Mouse (Mus musculus) intestine, embryonic 15.5 days (tissue): Measurements from ENCODE around the gene Peg3. TPM values are rescaled to one million over a fixed set of nuclear protein-coding genes. Genes with fewer than 3 reads are reported as not detected.

Experiments used
- ATAC-seq: fragments of 200-750 bp; cut with Nextera tagmentation; 2 replicates; pipeline ENCODE4 v1.8.0; 2017; ENCODE audit warnings: moderate TSS enrichment, moderate library complexity
- H3K27ac ChIP-seq: fragments of 300-500 bp; sonication (generic); 2 replicates; pipeline ENCODE4 v1.5.1; 2015; ENCODE audit warnings: mild to moderate bottlenecking, inconsistent platforms
- H3K27me3 ChIP-seq: fragments of 300-500 bp; sonication (generic); replicated peaks from 2 replicates; pipeline ENCODE4 v1.6.1; 2015; ENCODE audit warnings: inconsistent platforms
- H3K36me3 ChIP-seq: fragments of 300-500 bp; sonication (generic); 2 replicates; pipeline ENCODE4 v1.6.1; 2015; ENCODE audit warnings: inconsistent platforms
- H3K4me1 ChIP-seq: fragments of 300-500 bp; sonication (generic); replicated peaks from 2 replicates; pipeline ENCODE4 v1.6.1; 2015; ENCODE audit warnings: inconsistent platforms
- H3K4me2 ChIP-seq: fragments of 300-500 bp; sonication (generic); replicated peaks from 2 replicates; pipeline ENCODE4 v1.6.1; 2015; ENCODE audit warnings: mild to moderate bottlenecking, inconsistent platforms
- H3K4me3 ChIP-seq: fragments of 300-500 bp; sonication (generic); replicated peaks from 2 replicates; pipeline ENCODE4 v1.5.1; 2015; ENCODE audit warnings: inconsistent platforms
- H3K9ac ChIP-seq: fragments of 300-500 bp; sonication (generic); 2 replicates; pipeline ENCODE4 v1.6.1; 2015; ENCODE audit warnings: inconsistent platforms
- H3K9me3 ChIP-seq: fragments of 300-500 bp; sonication (generic); 2 replicates; pipeline ENCODE4 v1.6.1; 2016; ENCODE audit warnings: inconsistent platforms
- WGBS: fragments of 180-500 bp; shearing (Covaris S2); methylation state at CpG from one replicate; pipeline ENCODE4 v1.1.7; 2015; 5-methylcytosine and 5-hydroxymethylcytosine counted together
- polyA plus RNA-seq: library from polyadenylated mRNA; unstranded; fragments of >200 nt; fragmentation: Nextera tagmentation; extraction: Ambion mirVana; gene quantifications from 2 replicates; pipeline ENCODE4 v1.2.1, GENCODE M21; 2015

Gene Peg3
- polyA plus RNA-seq, 1 experiment from 2014 or later = 113 TPM

DNA sequence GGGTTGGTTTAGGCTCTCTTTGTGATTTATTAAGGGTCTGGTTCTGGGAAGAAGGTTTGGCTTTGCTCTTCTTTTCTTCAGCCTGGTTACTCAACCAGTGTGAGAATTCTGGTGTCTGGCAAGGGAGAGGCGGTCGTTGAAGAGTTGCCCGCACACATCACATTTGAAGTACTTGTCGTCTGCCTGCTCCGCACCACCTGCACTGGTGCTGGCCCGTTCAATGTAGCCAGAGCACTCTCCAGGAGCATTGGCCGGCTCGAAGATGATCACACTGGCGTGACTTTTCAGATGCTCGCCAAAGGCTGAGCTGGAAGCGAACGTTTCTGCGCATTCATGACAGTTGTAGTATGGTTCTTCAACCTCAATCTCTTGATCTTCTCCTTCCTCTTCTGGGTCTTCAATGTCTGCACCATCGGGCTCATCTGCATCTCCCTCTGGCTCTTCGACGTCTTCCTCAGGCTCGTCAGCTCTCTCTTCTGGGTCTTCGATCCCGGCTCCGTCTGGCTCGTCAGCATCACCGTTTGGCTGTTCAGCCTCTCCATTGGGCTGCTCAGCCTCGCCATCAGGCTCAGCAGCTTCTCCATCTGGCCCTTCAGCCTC, 22.7 kb downstream of the Peg3 start:
- Histone ChIP-seq H3K36me3 (peaks cover 11% of the 10 kb centered on the region; the same call in 1 of the 2 replicates), H3K4me1 (no peaks in the 10 kb centered on the region), H3K4me2 (no peak overlapping the region), H3K4me3 (no peak overlapping the region), H3K9ac (no peak overlapping the region), H3K27me3 (no peaks in the 10 kb centered on the region), H3K27ac (no peak overlapping the region), H3K9me3 (no peaks in the 10 kb centered on the region)
- WGBS = 93% methylated on average over 23 of the region's 23 CpGs
- ATAC-seq = no peak

DNA sequence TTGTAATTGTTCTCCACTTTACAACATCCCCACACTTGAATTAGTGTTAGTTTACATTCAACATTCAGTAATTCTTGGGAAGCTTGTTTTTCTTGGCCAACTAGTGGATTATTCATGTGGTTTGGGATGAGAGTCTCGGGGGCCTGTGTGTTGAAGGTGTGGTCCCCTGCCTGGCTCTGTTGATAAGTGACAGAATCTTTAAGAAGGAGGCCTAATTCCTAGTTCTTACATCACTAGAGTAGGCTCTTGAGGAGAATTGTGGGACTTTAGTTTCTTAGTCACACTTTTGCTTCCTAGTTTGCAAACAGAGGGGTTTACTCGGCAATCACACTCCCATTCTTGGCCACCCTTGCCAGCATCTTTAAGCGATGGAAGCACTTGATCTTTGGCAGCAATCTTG, 31.0 kb downstream of the Peg3 start:
- Histone ChIP-seq H3K36me3 (no peaks in the 10 kb centered on the region), H3K4me3 (no peak overlapping the region), H3K9me3 (no peaks in the 10 kb centered on the region), H3K4me2 (no peak overlapping the region), H3K4me1 (no peaks in the 10 kb centered on the region), H3K27me3 (no peaks in the 10 kb centered on the region), H3K27ac (no peak overlapping the region), H3K9ac (no peak overlapping the region)
- 67% methylated on average over 3 of the region's 3 CpGs for WGBS
- no peak for ATAC-seq

DNA sequence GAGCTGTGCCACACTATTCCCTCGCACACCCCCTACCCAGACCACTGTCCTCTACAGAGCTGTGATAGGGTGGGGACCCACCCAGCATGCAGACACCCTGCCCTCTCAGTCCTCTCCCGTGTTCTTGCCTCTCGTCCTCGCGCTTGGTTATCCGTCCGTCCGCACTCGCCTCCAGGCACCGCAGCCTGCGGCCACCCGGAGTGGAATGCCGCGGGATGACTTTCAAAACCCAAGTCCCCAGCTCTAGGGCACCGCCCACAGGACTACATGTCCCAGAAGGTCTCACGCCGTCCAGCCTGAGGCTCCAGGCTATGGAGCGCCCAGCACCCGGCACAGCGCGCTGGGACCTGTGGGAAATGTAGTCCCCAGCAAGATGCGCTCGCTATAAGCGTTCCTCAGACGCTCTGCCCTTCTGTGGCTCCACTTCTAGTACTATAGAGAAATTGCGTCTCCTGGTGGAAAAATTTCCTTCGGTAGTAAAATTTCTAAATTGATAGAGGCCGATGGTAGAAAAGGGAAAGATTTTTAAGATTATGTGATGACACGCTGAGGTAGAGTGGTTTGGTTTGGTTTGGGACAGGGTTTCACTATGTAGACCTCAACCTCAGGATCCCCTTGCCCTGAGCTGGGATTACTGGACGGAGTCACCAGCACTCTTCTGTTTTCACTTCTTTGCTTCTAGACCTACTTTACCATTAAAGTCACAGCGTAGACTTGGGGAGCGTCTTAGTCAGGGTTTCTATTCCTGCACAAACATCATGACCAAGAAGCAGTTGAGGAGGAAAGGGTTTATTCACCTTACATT, 33.8 kb downstream of the Peg3 start, which contains the start of gene Zim1:
TSS of gene Zim1 (minus strand) at position 210 of the 805 bp plus-strand sequence.
- 9% methylated on average over 32 of the region's 32 CpGs for WGBS
- Histone ChIP-seq H3K9ac (peak within 1 kb of the TSS; percentile 55), H3K27ac (no peak within 1 kb of the TSS), H3K4me3 (peak within 1 kb of the TSS; percentile 50), H3K9me3 (no peaks in the 10 kb centered on the region), H3K4me2 (peak within 1 kb of the TSS; percentile 88), H3K36me3 (no peaks in the 10 kb centered on the region), H3K27me3 (no peaks in the 10 kb centered on the region), H3K4me1 (no peaks in the 10 kb centered on the region)
- peak; percentile 100 for ATAC-seq

DNA sequence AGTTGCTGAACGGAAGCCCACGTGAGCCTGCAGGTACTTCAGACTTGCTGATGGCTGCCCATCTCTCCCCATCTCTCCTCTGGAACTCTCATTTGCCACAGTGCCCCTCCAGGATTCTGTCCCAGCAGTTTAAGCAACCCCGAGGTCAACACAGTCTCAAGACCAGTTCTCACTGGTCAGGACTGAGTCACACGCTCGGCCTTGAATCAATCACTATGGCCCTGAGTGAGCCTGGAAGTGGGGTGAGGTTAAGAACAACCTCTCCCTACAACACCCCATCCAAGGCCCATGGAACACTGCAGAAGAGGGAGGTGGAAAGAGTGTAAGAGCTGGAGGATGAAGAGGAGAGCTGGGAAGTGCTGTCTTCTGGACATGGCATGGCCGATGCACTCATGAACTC, 44.7 kb downstream of the Peg3 start:
- 93% methylated on average over 6 of the region's 6 CpGs for WGBS
- H3K9ac ChIP-seq = no peak overlapping the region
- H3K36me3 ChIP-seq = no peaks in the 10 kb centered on the region
- no peak overlapping the region for H3K4me2 ChIP-seq
- no peak overlapping the region for H3K27ac ChIP-seq
- ATAC-seq = no peak
- H3K4me1 ChIP-seq = no peaks in the 10 kb centered on the region
- H3K27me3 ChIP-seq = no peaks in the 10 kb centered on the region
- no peaks in the 10 kb centered on the region for H3K9me3 ChIP-seq
- no peak overlapping the region for H3K4me3 ChIP-seq

DNA sequence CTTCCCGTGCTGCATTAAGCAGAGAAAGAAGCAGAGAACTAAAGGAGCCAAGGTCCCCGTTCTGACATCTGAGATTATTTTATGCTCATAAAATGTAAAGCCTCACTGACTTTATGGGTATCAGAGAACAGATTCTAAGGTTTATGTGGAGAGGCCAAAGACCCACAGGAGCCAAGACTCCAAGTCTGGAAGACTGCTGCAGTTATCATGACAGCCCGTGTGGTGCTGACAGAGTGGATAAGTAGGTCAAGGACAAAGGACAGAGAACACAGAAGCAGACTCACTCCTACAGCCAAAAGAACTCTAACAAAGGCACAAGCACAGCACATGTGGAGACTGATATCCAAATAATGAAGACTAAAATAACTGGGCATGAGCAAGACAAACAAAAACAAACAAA, 63.5 kb downstream of the Peg3 start:
- ATAC-seq = no peak
- Histone ChIP-seq H3K36me3 (no peaks in the 10 kb centered on the region), H3K9me3 (no peaks in the 10 kb centered on the region), H3K9ac (no peak overlapping the region), H3K27me3 (no peaks in the 10 kb centered on the region), H3K4me3 (no peak overlapping the region), H3K27ac (no peak overlapping the region), H3K4me2 (no peak overlapping the region), H3K4me1 (no peaks in the 10 kb centered on the region)
- WGBS = 65% methylated on average over 3 of the region's 3 CpGs

DNA sequence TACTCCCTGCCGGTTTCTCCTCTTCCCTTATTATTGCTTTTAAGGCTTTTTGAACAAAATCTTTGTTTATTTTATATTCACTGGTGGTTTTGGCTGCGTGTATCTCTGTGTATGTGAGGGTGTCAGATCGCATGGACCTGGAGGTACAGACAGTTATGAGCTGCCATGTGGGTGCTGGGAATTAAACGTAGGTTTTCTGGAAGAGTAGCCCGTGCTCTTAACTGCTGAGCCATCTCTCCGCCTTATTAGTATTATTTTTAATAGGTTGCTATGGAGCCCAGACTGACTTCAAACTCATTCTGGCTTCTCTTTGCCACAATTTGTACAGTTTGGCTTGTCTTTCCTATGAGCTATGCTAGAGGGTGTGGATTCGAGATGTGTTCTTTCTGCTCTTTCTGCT, 66.8 kb downstream of the Peg3 start:
- H3K4me3 ChIP-seq = no peak overlapping the region
- no peaks in the 10 kb centered on the region for H3K9me3 ChIP-seq
- H3K36me3 ChIP-seq = no peaks in the 10 kb centered on the region
- 63% methylated on average over 7 of the region's 7 CpGs for WGBS
- no peak overlapping the region for H3K27ac ChIP-seq
- no peaks in the 10 kb centered on the region for H3K27me3 ChIP-seq
- no peak overlapping the region for H3K9ac ChIP-seq
- no peak overlapping the region for H3K4me2 ChIP-seq
- no peak for ATAC-seq
- H3K4me1 ChIP-seq = no peaks in the 10 kb centered on the region

DNA sequence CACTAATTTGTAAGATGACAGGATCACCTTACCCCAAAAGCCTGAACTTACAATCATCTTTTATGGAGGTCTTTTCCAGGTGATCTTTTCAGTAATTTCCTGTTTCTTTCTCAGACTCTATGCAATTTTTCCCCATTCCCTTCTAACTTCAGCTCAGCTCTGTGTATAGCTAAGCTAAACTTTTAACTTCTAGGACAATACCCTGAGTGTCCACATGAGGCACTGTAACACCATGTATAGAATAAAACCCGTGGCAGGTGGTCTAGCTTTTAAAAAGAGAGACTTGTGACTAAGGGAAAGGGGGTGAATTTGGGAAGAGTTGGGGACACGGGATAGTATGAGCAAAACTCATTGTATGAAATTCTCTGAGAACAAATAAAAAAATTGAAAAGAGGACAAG, 70.6 kb downstream of the Peg3 start:
- Histone ChIP-seq H3K27ac (no peak overlapping the region), H3K4me2 (no peak overlapping the region), H3K27me3 (no peaks in the 10 kb centered on the region), H3K4me3 (no peak overlapping the region), H3K9ac (no peak overlapping the region), H3K4me1 (no peaks in the 10 kb centered on the region), H3K36me3 (no peaks in the 10 kb centered on the region), H3K9me3 (no peaks in the 10 kb centered on the region)
- 24% methylated on average over 2 of the region's 2 CpGs for WGBS
- no peak for ATAC-seq

DNA sequence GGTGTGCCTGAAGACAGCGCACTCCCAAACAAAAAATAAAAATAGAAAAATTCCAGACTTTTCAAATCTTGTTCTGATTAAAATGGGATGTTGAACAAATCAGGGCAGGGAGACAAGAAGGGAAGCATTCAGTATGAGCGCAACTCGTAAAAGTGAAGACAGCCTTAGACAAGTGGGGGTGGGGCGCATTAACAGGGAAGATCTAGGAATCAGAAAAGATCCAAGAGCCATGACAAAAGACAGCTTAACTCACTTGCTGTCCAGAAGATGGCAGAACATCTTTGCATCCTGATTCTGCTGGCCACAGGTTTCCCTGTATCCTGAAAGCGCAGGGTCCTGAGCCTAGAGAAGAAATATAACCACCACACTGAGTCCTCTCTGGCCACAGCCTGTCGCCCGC, 71.6 kb downstream of the Peg3 start:
- H3K27ac ChIP-seq = no peak overlapping the region
- no peak for ATAC-seq
- no peak overlapping the region for H3K4me2 ChIP-seq
- no peaks in the 10 kb centered on the region for H3K9me3 ChIP-seq
- H3K9ac ChIP-seq = no peak overlapping the region
- no peak overlapping the region for H3K4me3 ChIP-seq
- 91% methylated on average over 7 of the region's 7 CpGs for WGBS
- no peaks in the 10 kb centered on the region for H3K27me3 ChIP-seq
- no peaks in the 10 kb centered on the region for H3K36me3 ChIP-seq
- no peaks in the 10 kb centered on the region for H3K4me1 ChIP-seq

Other genes with a start within 250 kb of the Peg3 start
- gene Olfr5, start 243.5 kb downstream of the Peg3 start, polyA plus RNA-seq = not detected in 2 replicates
- gene Olfr1347, start 230.7 kb downstream of the Peg3 start, polyA plus RNA-seq = not detected in 2 replicates
- not detected in 2 replicates for gene Olfr1348, start 221.7 kb downstream of the Peg3 start, polyA plus RNA-seq
- not detected in 2 replicates for gene Olfr1349, start 207.5 kb downstream of the Peg3 start, polyA plus RNA-seq
- gene Olfr1350, start 165.6 kb downstream of the Peg3 start, polyA plus RNA-seq = not detected in 2 replicates
- 4.6 and 5.1 TPM in 2 replicates for gene Zim1, start 34.0 kb downstream of the Peg3 start, polyA plus RNA-seq
- gene Usp29, start 147 bp upstream of the Peg3 start, polyA plus RNA-seq = 3.4 and 4.1 TPM in 2 replicates